Mouse (Mus musculus): ENCODE data around the gene Net1. TPM values are rescaled to one million over a fixed set of nuclear protein-coding genes. Genes with fewer than 3 reads are reported as not detected.
"Not testable (repeated sequence)": the region's sequence is repeated elsewhere in the genome, so short reads cannot be mapped to it uniquely, and the experiment has no call there.

Net1 gene
- polyA plus RNA-seq, 1 experiment, result 18.5 TPM

DNA sequence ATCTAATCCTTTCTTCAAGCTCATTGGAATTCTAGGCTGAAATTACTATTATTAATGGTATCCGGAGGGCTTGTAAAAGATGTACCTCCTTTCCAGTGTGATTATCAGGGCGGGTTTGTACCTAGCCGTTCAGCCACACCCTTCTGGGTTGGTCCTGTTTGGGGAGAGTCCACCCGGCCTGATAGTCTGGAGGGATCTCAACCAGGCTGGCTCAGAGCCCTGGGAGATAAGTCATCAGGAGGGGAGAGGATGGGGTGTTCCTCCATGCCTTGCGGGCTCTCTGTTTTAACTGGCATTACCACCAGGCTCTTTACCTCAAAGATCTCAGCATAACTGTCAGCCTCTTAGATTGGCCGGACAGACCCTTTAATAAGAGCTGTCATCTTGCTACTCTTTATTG lies 50.9 kb downstream of the Net1 start:
- Histone ChIP-seq H3K27ac (ENCODE audit: insufficient read depth, low read length) (no peak overlapping the region), H3K4me3 (ENCODE audit: insufficient read depth, low read length) (no peak overlapping the region), H3K4me1 (ENCODE audit: control insufficient read depth, insufficient read depth, low read length) (no peaks in the 10 kb centered on the region)
- TF ChIP-seq CTCF (IDR thresholded peaks at IDR 0.05; ENCODE audit: extremely low read depth, insufficient read depth, low read length) (no peak), POLR2A (IDR thresholded peaks at IDR 0.05; ENCODE audit: extremely low read depth, insufficient read depth, low read length) (no peak)

DNA sequence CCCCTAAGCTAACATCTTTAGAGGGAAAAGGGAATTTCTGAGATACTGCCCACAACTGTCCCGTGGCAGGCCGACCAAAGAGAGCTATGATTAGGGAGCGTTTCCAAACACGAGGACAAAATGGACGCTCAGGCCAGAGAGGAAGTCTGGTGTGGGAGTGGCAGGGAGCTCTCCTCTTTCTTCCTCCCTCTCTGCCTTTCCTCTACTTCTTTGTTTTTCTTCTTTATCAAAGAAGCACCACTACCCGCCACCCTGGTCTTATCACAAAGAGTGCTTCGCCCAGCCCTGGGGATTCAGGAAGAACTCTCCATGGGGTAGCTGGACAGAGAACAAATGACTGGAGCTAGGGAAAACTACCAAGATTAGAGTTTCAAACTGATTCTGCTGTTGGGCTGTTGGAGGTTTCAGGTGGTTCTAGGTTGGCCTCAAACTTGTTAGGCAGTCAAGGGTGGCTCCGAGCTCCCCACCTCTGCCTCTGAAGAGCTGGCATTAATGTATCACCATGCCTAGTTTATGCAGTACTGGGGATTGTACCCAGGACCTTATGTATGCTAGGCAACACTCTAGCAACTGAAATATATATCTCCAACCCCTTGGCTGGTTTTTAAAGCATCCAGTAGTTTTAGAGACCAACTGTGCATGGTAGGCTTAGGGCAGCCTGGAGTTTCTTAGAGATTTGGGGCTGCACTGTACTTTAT lies 51.5 kb downstream of the Net1 start:
- TF ChIP-seq CTCF (IDR thresholded peaks at IDR 0.05; ENCODE audit: extremely low read depth, insufficient read depth, low read length) (no peak), POLR2A (IDR thresholded peaks at IDR 0.05; ENCODE audit: extremely low read depth, insufficient read depth, low read length) (no peak)
- H3K4me3 ChIP-seq (ENCODE audit: insufficient read depth, low read length), result no peak overlapping the region
- no peaks in the 10 kb centered on the region for H3K4me1 ChIP-seq (ENCODE audit: control insufficient read depth, insufficient read depth, low read length)
- H3K27ac ChIP-seq (ENCODE audit: insufficient read depth, low read length), result no peak overlapping the region

DNA sequence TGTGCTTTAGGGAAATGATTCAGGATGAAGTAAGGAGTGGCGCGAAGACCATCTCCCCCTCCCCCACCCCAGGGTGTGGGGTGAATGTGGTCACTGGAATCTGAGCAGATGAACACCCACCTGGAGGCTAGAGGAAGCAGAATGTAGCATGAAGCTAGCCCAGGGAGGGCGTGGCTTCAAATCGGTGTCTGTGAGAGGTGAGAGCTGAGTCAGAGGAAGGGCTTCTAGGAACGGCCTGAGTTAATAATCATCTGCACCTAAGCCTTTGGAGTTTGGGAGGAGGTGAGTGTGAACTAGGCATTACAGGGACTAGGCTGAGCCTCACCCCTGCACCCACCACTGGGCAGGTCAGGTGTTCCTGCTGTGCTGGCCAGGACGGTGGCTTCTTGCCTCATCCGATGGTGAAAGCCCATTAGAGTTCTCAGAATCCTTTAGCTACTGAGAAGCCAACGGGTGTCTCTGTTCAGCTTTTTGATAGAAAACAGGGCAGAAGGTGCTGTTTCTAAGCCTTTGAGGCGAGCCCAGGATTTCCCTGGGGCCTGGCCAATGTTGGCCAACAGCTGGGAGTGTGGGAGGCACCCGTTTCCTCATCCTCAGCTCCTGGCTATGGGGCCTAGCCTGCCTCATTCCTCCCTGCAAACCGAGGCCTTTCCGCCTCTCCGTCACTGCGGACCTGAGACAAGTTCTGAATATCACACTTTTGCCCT lies 52.2 kb downstream of the Net1 start:
- H3K27ac ChIP-seq (ENCODE audit: insufficient read depth, low read length), result no peak overlapping the region

DNA sequence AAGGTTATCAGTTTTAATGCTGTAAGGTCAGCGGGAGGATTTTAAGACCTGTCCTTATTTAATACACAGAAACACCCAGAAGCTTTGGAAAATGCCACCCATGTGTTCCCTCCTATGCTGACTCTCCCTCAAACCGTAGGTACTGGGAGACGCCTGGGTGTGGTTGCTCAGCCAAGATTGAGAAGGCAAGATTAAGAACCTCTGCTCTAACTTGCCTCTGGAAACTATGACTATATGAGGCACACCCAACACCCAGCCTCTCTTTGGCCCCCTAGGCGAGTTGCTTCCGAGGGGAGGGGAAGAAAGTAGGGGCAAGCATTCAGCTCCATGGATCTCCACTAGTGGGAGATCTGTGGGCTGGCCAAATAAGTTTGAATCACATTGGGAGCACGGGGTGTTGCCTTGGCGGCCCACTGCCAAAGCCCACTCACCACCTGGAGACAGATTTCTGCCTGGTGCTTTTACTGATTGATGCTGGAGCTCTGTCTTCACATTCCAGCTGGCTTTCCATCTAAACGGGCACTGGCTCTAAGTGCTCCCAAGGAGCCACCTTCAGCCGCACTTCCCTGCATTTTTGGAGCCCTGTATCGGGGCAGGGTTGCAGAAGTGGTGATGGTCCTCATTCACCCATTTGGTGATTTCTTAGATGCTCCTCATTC lies 55.0 kb downstream of the Net1 start:
- no peak overlapping the region for H3K4me3 ChIP-seq (ENCODE audit: insufficient read depth, low read length)
- TF ChIP-seq POLR2A (IDR thresholded peaks at IDR 0.05; ENCODE audit: extremely low read depth, insufficient read depth, low read length), result no peak
- no peak for TF ChIP-seq CTCF (IDR thresholded peaks at IDR 0.05; ENCODE audit: extremely low read depth, insufficient read depth, low read length)
- no peaks in the 10 kb centered on the region for H3K4me1 ChIP-seq (ENCODE audit: control insufficient read depth, insufficient read depth, low read length)
- H3K27ac ChIP-seq (ENCODE audit: insufficient read depth, low read length), result no peak overlapping the region

More for the DNA sequence above, 52.2 kb downstream of the Net1 start:
- Histone ChIP-seq H3K4me1 (ENCODE audit: control insufficient read depth, insufficient read depth, low read length) (no peaks in the 10 kb centered on the region), H3K4me3 (ENCODE audit: insufficient read depth, low read length) (no peak overlapping the region)
- TF ChIP-seq POLR2A (IDR thresholded peaks at IDR 0.05; ENCODE audit: extremely low read depth, insufficient read depth, low read length) (no peak), CTCF (IDR thresholded peaks at IDR 0.05; ENCODE audit: extremely low read depth, insufficient read depth, low read length) (no peak)

DNA sequence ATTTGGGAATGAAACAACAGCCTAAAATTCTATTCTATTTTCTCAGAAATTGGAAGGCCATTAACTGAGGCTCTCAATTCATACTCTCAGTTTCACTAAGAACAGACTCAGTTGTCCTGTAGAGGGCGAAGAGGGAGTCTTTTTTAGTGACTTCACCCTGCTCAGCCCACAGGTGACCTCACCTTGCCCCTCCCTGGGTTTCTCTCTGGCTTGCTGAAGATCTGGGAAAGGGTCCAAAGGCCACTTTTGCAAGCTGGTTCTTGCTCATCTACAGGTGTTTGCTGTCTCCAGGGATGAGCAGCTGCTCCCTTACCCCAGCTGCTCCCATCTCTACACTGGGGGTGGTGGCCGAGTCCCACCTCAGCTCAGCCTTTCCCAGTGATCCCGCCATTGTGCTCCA lies 55.7 kb downstream of the Net1 start:
- TF ChIP-seq POLR2A (IDR thresholded peaks at IDR 0.05; ENCODE audit: extremely low read depth, insufficient read depth, low read length), result no peak
- no peak for TF ChIP-seq CTCF (IDR thresholded peaks at IDR 0.05; ENCODE audit: extremely low read depth, insufficient read depth, low read length)
- no peak overlapping the region for H3K27ac ChIP-seq (ENCODE audit: insufficient read depth, low read length)
- H3K4me3 ChIP-seq (ENCODE audit: insufficient read depth, low read length), result no peak overlapping the region
- no peaks in the 10 kb centered on the region for H3K4me1 ChIP-seq (ENCODE audit: control insufficient read depth, insufficient read depth, low read length)

DNA sequence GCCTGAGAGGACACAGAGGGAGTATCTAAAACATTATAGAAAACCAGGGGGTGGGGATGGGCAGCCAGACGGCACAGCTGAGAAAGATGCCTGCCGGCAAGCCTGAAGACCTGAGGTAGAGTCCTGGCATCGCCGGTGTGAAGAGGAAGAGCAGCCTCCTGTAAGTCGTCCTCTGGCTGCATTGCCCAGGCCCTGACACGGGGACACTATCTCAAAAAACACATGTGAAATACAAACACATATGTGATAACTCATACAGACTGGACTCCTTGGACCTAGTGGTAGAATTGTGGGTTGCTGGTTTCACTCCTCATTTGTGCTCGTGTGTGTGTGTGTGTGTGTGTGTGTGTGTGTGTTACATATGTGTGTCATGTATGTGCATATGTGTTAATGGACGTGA lies 56.8 kb downstream of the Net1 start:
- H3K27ac ChIP-seq (ENCODE audit: insufficient read depth, low read length), result no peak overlapping the region
- TF ChIP-seq POLR2A (IDR thresholded peaks at IDR 0.05; ENCODE audit: extremely low read depth, insufficient read depth, low read length) (no peak), CTCF (IDR thresholded peaks at IDR 0.05; ENCODE audit: extremely low read depth, insufficient read depth, low read length) (no peak)
- H3K4me3 ChIP-seq (ENCODE audit: insufficient read depth, low read length), result no peak overlapping the region

DNA sequence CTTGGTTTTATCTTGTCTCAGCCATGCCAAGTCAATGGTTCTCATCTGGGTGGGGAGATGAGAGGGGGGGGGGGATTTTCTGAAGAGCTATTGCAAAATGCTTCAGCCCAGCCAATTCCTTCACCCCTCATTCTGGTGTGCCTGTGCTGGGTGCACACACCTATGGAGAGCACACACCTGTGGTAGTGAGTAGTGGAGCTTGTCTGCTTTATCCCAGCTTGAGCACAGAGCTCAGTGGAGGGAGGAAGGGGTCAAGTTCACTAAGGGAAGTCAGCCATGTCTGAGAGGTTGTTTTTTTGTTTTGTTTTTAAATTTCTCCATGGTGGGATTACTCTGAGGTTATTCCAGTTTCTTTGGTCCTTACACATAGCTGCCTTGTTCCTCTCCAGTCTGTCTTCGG lies 61.8 kb downstream of the Net1 start:
- TF ChIP-seq CTCF (IDR thresholded peaks at IDR 0.05; ENCODE audit: extremely low read depth, insufficient read depth, low read length) (no peak), POLR2A (IDR thresholded peaks at IDR 0.05; ENCODE audit: extremely low read depth, insufficient read depth, low read length) (no peak)
- Histone ChIP-seq H3K4me3 (ENCODE audit: insufficient read depth, low read length) (no peak overlapping the region), H3K27ac (ENCODE audit: insufficient read depth, low read length) (no peak overlapping the region), H3K4me1 (ENCODE audit: control insufficient read depth, insufficient read depth, low read length) (no peaks in the 10 kb centered on the region)

More for the DNA sequence above, 56.8 kb downstream of the Net1 start:
- H3K4me1 ChIP-seq (ENCODE audit: control insufficient read depth, insufficient read depth, low read length), result no peaks in the 10 kb centered on the region

DNA sequence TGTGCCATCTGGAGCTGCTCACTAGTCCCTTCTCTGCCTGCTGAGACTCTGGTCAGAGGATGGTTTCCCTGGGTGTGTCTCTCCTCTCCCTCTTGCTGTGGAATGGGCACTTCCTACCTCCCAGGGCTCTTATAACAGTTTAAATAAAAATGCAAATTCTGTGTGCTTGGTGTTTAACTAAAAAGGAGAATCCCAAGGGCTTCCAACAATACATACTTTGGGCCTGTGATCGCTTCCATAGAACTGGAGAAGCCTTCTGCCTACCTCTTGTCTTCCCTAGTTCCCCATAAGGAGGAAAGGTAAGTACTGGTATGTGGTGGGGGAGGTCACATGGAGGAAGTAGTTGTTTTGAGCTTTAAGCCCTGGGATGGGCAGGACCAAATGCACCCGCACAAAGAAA lies 63.2 kb downstream of the Net1 start:
- no peak overlapping the region for H3K4me3 ChIP-seq (ENCODE audit: insufficient read depth, low read length)
- TF ChIP-seq POLR2A (IDR thresholded peaks at IDR 0.05; ENCODE audit: extremely low read depth, insufficient read depth, low read length) (no peak), CTCF (IDR thresholded peaks at IDR 0.05; ENCODE audit: extremely low read depth, insufficient read depth, low read length) (no peak)

DNA sequence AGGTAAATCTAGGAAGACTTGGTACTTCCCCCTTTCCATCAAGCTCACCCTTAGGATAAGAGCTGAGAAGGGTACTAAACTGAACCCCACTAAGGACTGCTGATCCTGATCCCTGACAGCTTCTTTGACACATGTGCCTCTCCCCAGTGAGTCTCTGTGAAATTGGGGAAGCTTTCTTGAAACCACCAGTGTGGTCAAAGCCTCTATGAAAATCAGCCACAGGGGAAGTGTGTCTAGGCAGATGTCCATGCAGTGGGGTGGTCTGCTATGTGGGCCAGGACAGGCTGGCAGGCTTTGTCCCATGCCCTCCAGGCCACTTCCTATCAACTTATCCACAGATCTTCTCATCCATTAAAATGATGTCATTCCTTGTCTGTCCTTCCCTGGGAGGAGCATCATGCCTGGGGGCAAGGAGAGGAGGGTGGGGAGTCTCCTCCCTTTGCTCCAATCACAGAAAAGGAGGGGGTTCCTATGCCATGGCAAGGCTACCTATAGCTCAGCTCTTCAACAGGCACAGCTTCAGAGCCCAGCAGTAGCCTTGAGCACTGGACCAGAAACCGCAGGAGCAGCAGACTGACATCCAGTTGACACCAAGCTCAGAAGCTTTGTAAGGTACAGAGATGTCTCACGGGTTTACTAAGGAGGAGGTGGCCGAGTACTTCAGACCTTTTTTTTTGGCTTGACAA lies 64.2 kb downstream of the Net1 start, which contains the start of gene Calm5:
Calm5 (plus strand) TSS at position 526 of the 686 bp plus-strand sequence.
- not testable (repeated sequence) for H3K4me3 ChIP-seq (ENCODE audit: insufficient read depth, low read length); H3K4me1 ChIP-seq (ENCODE audit: control insufficient read depth, insufficient read depth, low read length); H3K27ac ChIP-seq (ENCODE audit: insufficient read depth, low read length)

More for the DNA sequence above, 63.2 kb downstream of the Net1 start:
- Histone ChIP-seq H3K27ac (ENCODE audit: insufficient read depth, low read length) (no peak overlapping the region), H3K4me1 (ENCODE audit: control insufficient read depth, insufficient read depth, low read length) (no peaks in the 10 kb centered on the region)
